Mouse (Mus musculus) bone marrow macrophage, adult 2 months (primary cell): ENCODE results near the gene Cadps2.

ENCODE experiments used
- CTCF ChIP-seq: IDR thresholded peaks from 2 replicates; pipeline ENCODE4 v1.5.1; 2012; ENCODE audit warnings: low read depth, mild to moderate bottlenecking, low read length, moderate library complexity
- POLR2A ChIP-seq: IDR thresholded peaks from 2 replicates; pipeline ENCODE4 v1.6.1; 2012; ENCODE audit warnings: mild to moderate bottlenecking, low read depth, low read length, borderline replicate concordance

DNA sequence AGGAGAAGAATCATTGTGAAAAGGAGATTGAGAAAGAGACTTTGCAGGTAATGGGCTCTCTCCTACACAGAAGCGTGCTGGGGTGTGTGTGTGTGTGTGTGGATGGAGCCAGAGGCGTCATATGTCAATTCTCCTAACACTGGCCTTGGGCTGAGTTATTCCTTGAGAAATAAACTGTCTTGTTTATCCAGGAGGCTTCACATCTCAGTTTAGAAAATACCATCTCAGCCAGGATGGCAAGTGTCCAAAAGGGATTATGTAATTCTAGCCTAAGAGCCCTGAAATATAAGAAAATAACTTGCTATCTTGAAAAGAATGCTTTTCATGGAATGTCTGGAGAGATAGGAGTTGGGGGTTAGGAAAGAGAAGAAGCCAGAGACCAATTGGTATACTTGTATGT, 264.1 kb downstream of the Cadps2 start:
- TF ChIP-seq POLR2A: no peak
- no peak for TF ChIP-seq CTCF
